Mouse (Mus musculus) kidney, embryonic 14.5 days (tissue): ENCODE data around the gene Psme1. TPM values are rescaled to one million over a fixed set of nuclear protein-coding genes. Genes with fewer than 3 reads are reported as not detected.
A peak's percentile ranks its signal among the peaks of the same experiment; 100 is the strongest.

Source experiments
- ATAC-seq: fragments of 200-750 bp; cut with Nextera tagmentation; 2 replicates; pipeline ENCODE4 v1.8.0; 2017; ENCODE audit warnings: moderate number of reproducible peaks, mild to moderate bottlenecking, moderate TSS enrichment, moderate library complexity; ENCODE audit not compliant: low FRiP score, low TSS enrichment
- H3K27ac ChIP-seq: fragments of 300-500 bp; sonication (generic); 2 replicates; pipeline ENCODE4 v1.5.1; 2014; ENCODE audit warnings: low read depth, mild to moderate bottlenecking, low read length, moderate library complexity, mixed read lengths
- H3K27me3 ChIP-seq: fragments of 300-500 bp; sonication (generic); 2 replicates; pipeline ENCODE4 v1.6.1; 2014; ENCODE audit warnings: mild to moderate bottlenecking, low read length; ENCODE audit not compliant: control insufficient read depth, insufficient read depth
- H3K36me3 ChIP-seq: fragments of 300-500 bp; sonication (generic); 2 replicates; pipeline ENCODE4 v1.6.1; 2014; ENCODE audit warnings: low read length, mixed read lengths; ENCODE audit not compliant: control insufficient read depth, insufficient read depth
- H3K4me1 ChIP-seq: fragments of 300-500 bp; sonication (generic); 2 replicates; pipeline ENCODE4 v1.6.1; 2014; ENCODE audit warnings: low read length, mixed read lengths; ENCODE audit not compliant: control insufficient read depth, insufficient read depth
- H3K4me2 ChIP-seq: fragments of 300-500 bp; sonication (generic); replicated peaks from 2 replicates; pipeline ENCODE4 v1.6.1; 2014; ENCODE audit warnings: low read depth, mild to moderate bottlenecking, low read length
- H3K4me3 ChIP-seq: fragments of 300-500 bp; sonication (generic); 2 replicates; pipeline ENCODE4 v1.5.1; 2014; ENCODE audit warnings: mild to moderate bottlenecking, low read length
- H3K9ac ChIP-seq: fragments of 300-500 bp; sonication (generic); 2 replicates; pipeline ENCODE4 v1.6.1; 2014; ENCODE audit warnings: low read depth, mild to moderate bottlenecking, low read length, moderate library complexity
- H3K9me3 ChIP-seq: fragments of 300-500 bp; sonication (generic); 2 replicates; pipeline ENCODE4 v1.6.1; 2016; ENCODE audit warnings: low read length; ENCODE audit not compliant: control insufficient read depth
- WGBS: fragments of 180-500 bp; shearing (Covaris S2); extraction: QIAGEN DNeasy Blood & Tissue Kit; methylation state at CpG from one replicate; pipeline ENCODE4 v1.1.7; 2014; 5-methylcytosine and 5-hydroxymethylcytosine counted together
- polyA plus RNA-seq: library from polyadenylated mRNA; unstranded; fragments of >200 nt; fragmentation: Nextera tagmentation; extraction: Ambion mirVana; gene quantifications from 2 replicates; pipeline ENCODE4 v1.2.1, GENCODE M21; 2014

The Psme1 gene
- polyA plus RNA-seq, 1 experiment from 2014 or later: 142 TPM

- H3K4me3 ChIP-seq: peak overlapping the region; percentile 70
- H3K4me2 ChIP-seq: peak overlapping the region; percentile 78
- H3K27ac ChIP-seq: peak overlapping the region; percentile 70; the same call in 1 of the 2 replicates
- H3K9me3 ChIP-seq: no peaks in the 10 kb centered on the region
- no peaks in the 10 kb centered on the region for H3K27me3 ChIP-seq
- ATAC-seq: no peak; the same call in 1 of the 2 replicates
- peaks cover 19% of the 10 kb centered on the region for H3K4me1 ChIP-seq
- peaks cover 15% of the 10 kb centered on the region; the same call in 1 of the 2 replicates for H3K36me3 ChIP-seq
- 30% methylated on average over 6 of the region's 6 CpGs for WGBS
- peak overlapping the region; percentile 78 for H3K9ac ChIP-seq
These were observed 846 bp downstream of the Psme1 start for GRCm38 (mm10) chr14:55578668-55579269.

- Histone ChIP-seq H3K4me3 (no peak overlapping the region), H3K9ac (no peak overlapping the region), H3K27ac (no peak overlapping the region), H3K9me3 (no peaks in the 10 kb centered on the region), H3K4me2 (no peak overlapping the region), H3K4me1 (peaks cover 19% of the 10 kb centered on the region), H3K27me3 (no peaks in the 10 kb centered on the region), H3K36me3 (peaks cover 15% of the 10 kb centered on the region; the same call in 1 of the 2 replicates)
- 91% methylated on average over 23 of the region's 23 CpGs for WGBS
- no peak for ATAC-seq
These were observed 1.9 kb downstream of the Psme1 start for GRCm38 (mm10) chr14:55579511-55580496.

- Histone ChIP-seq H3K4me2 (no peak overlapping the region), H3K4me1 (peaks cover 15% of the 10 kb centered on the region), H3K9me3 (no peaks in the 10 kb centered on the region), H3K27ac (no peak overlapping the region), H3K36me3 (peaks cover 15% of the 10 kb centered on the region; the same call in 1 of the 2 replicates), H3K4me3 (no peak overlapping the region), H3K27me3 (no peaks in the 10 kb centered on the region), H3K9ac (no peak overlapping the region)
- 92% methylated on average over 16 of the region's 16 CpGs for WGBS
- ATAC-seq: no peak
These were observed 2.8 kb downstream of the Psme1 start for GRCm38 (mm10) chr14:55580731-55581130.

- no peak overlapping the region for H3K27ac ChIP-seq
- no peaks in the 10 kb centered on the region for H3K27me3 ChIP-seq
- no peak overlapping the region for H3K4me3 ChIP-seq
- 70% methylated on average over 9 of the region's 9 CpGs for WGBS
- H3K36me3 ChIP-seq: peaks cover 16% of the 10 kb centered on the region; the same call in 1 of the 2 replicates
- no peak for ATAC-seq
- H3K4me1 ChIP-seq: peaks cover 10% of the 10 kb centered on the region
- no peak overlapping the region for H3K9ac ChIP-seq
- no peaks in the 10 kb centered on the region for H3K9me3 ChIP-seq
- H3K4me2 ChIP-seq: no peak overlapping the region
These were observed 4.2 kb downstream of the Psme1 start for GRCm38 (mm10) chr14:55581981-55582681.

GRCm38 (mm10) chr14:55584303-55584701 lies 6.4 kb downstream of the Psme1 start:
- Histone ChIP-seq H3K4me3 (peak overlapping the region; percentile 46), H3K27ac (no peak overlapping the region), H3K27me3 (no peaks in the 10 kb centered on the region), H3K4me2 (peak overlapping the region; percentile 80), H3K4me1 (no peaks in the 10 kb centered on the region), H3K9me3 (no peaks in the 10 kb centered on the region), H3K36me3 (peaks cover 21% of the 10 kb centered on the region; the same call in 1 of the 2 replicates), H3K9ac (no peak overlapping the region)
- 40% methylated on average over 5 of the region's 5 CpGs for WGBS
- ATAC-seq: no peak

- Histone ChIP-seq H3K4me2 (peak within 1 kb of the TSS; percentile 80), H3K9me3 (no peaks in the 10 kb centered on the region), H3K27me3 (no peaks in the 10 kb centered on the region), H3K4me3 (peak within 1 kb of the TSS; percentile 46), H3K36me3 (peaks cover 21% of the 10 kb centered on the region; the same call in 1 of the 2 replicates), H3K27ac (no peak within 1 kb of the TSS), H3K9ac (peak within 1 kb of the TSS; percentile 52; the same call in 1 of the 2 replicates), H3K4me1 (peaks cover 2% of the 10 kb centered on the region; the same call in 1 of the 2 replicates)
- 2% methylated on average over 43 of the region's 43 CpGs for WGBS
- peak; percentile 74 for ATAC-seq
These were observed 7.0 kb downstream of the Psme1 start, which contains the start of gene Emc9 for GRCm38 (mm10) chr14:55584702-55585565. Gene Emc9 (minus strand): TSS chr14:55585302.

- no peaks in the 10 kb centered on the region for H3K9me3 ChIP-seq
- no peaks in the 10 kb centered on the region for H3K27me3 ChIP-seq
- WGBS: 60% methylated on average over 6 of the region's 6 CpGs
- no peak overlapping the region for H3K9ac ChIP-seq
- ATAC-seq: no peak
- H3K4me1 ChIP-seq: peaks cover 7% of the 10 kb centered on the region; the same call in 1 of the 2 replicates
- H3K36me3 ChIP-seq: peaks cover 19% of the 10 kb centered on the region; the same call in 1 of the 2 replicates
- peak overlapping the region; percentile 80; the same call in 1 of the 2 replicates for H3K4me2 ChIP-seq
- H3K4me3 ChIP-seq: no peak overlapping the region
- H3K27ac ChIP-seq: no peak overlapping the region
These were observed 7.6 kb downstream of the Psme1 start for GRCm38 (mm10) chr14:55585566-55585960.

GRCm38 (mm10) chr14:55586149-55586548 lies 8.2 kb downstream of the Psme1 start:
- peaks cover 14% of the 10 kb centered on the region; the same call in 1 of the 2 replicates for H3K36me3 ChIP-seq
- no peak overlapping the region for H3K4me3 ChIP-seq
- no peak overlapping the region for H3K27ac ChIP-seq
- no peaks in the 10 kb centered on the region for H3K27me3 ChIP-seq
- H3K9me3 ChIP-seq: no peaks in the 10 kb centered on the region
- H3K9ac ChIP-seq: no peak overlapping the region
- no peak for ATAC-seq
- 90% methylated on average over 2 of the region's 2 CpGs for WGBS
- H3K4me1 ChIP-seq: peaks cover 7% of the 10 kb centered on the region; the same call in 1 of the 2 replicates
- H3K4me2 ChIP-seq: no peak overlapping the region
